Mouse (Mus musculus) frontal cortex, adult 2 months (tissue): ENCODE results near the gene Apba3. TPM values are rescaled to one million over a fixed set of nuclear protein-coding genes. Genes with fewer than 3 reads are reported as not detected.

Experiments
- DNase-seq, 2 experiments: peaks; one replicate each; pipeline ENCODE4 v3.0.0; 2022; ENCODE audit warnings: low spot score in 1 of 2; ENCODE audit errors: extremely low spot score in 1 of 2
- polyA plus RNA-seq: library from polyadenylated mRNA; depleted of rRNA; stranded (reverse); fragments of >200 nt; gene quantifications from 2 replicates; pipeline ENCODE4 v1.2.3, GENCODE M21; 2012

Gene Apba3
- polyA plus RNA-seq, 1 experiment, result 49.1 TPM

DNA sequence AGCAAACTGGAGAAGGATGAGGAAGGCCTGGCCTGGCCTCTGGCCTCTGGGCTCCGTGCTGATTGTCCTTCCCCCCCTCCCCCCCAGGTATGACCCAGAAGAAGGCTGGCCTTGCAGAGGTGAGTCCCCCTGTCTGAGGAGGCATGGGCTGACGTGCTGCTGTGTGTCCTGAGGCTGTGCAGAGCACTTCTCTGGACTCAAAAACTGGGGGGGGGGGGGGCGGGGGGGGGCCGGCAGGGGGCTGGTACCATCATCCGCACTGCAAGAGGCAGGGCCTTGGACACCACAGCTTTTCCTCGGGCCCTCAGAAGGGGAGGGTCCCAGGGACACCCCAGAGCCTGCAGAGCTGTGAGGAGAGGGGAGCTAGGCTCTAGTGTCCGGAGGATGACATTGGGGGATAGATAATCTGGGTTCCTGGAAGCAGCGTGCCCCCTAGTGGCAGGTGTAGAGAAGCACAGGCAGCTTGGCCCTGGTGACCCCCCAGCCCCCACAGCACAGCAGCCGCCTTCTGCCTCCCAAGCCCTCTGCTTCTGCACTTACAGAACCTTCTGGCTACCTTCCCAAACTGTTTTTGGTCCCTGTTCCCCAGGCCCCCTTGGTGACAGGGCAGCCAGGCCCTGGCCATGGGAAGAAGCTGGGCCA lies 38.0 kb downstream of the Apba3 start:
- peak in 1 of 2 experiments; percentile 66 for DNase-seq

DNA sequence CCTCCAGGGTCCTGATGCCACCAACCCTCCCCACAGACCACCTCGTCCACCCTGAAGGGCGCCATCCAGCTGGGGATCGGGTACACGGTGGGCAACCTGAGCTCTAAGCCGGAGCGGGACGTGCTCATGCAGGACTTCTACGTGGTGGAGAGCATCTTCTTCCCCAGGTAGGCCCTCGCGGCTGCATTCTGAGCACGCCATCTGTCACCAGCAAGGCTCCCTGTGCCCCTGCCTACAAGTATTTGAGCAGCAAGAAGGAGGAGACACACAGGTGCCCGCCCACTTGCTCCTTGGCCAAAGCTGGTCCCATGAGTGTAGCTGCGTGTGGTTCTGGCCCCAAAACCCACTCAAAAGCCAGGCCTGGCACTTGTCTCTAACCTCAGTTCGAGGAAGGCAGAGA lies 38.9 kb downstream of the Apba3 start:
- no peak for DNase-seq

DNA sequence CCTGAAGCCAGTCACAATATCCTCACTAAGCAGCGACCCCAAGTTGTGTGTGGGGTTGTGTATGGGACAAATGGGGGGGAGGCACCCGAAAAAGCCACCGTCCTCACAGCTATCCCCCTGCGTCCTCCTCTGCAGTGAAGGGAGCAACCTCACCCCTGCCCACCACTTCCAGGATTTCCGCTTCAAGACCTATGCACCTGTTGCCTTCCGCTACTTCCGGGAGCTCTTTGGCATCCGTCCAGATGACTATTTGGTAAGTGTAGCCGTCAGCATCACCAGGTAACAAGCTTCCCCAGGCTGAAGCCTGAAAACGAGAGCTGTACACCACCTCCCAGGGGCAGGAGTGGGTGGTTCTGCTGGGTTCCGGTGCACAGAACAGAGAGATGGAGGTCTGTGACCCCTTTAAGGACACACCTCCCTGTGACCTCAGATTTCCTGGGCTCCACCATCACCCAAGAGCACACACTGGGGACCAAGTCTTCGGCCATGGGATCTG lies 39.5 kb downstream of the Apba3 start:
- no peak for DNase-seq

- peak; percentile 61 to 74 for DNase-seq
These were observed 40.3 kb downstream of the Apba3 start for GRCm38 (mm10) chr10:81306837-81307682.

GRCm38 (mm10) chr10:81309571-81309970 lies 42.8 kb downstream of the Apba3 start:
- DNase-seq, result no peak

- DNase-seq, result no peak
These were observed 46.8 kb downstream of the Apba3 start for GRCm38 (mm10) chr10:81313581-81313980.

DNA sequence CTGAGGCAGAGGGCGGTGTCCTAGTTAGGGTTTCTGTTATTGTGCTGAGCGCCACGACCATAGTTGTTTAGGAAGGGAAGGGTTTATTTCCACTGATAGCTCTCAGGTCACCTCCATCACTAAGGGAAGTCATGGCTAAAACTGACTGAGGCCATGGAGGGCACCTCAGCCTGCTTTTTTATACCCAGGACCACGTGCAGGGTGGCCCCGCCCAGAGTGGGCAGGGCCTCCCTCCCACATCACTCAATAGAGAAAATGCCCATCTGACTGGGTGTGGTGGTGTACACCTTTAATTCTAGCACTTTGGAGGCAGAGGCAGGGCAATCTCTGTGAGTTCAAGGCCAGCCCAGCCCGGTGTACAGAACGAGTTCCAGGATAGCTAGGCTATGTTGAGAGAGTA lies 47.4 kb downstream of the Apba3 start:
- DNase-seq, result no peak

DNA sequence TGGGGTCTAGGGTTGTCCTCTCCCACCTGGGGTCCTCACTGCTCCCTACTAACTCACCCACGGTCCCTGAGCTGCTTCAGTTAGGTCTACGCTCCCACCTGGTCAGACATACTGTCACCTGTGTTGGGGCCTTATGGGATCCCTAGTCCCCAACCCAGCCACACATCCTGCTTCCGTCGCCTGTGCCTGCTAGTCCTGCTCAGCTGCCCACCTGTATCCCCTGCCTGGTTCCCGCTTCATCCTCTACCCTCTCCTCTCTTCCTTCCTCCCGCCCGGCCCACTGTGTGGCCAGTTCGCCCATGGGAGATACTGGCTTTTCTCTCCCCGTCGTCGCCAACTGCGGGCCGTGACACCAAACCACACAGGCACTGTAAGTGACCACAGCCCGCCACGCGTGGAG lies 48.8 kb downstream of the Apba3 start:
- DNase-seq, result no peak

GRCm38 (mm10) chr10:81316338-81317060 lies 49.7 kb downstream of the Apba3 start:
- no peak for DNase-seq

DNA sequence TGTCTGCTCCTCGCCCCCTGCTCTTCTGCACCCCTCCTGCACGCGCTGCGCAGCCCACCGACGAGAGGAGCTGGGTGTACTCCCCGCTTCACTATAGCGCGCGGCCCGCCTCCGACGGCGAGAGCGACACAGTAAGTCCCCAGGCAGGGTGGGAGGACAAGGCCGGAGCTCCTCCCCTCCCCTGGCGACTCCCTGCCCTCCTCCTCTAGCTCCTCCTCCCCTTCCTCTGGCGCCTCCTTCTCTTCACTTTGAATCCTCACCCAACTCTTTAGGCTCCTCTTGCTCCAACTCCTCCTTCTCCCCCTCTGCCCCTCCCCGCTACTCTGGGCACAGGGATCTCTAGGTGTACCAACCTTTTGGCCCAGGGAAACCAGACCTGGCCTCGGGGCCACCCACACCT lies 50.5 kb downstream of the Apba3 start:
- no peak for DNase-seq

GRCm38 (mm10) chr10:81318589-81319329 lies 52.0 kb downstream of the Apba3 start:
- no peak for DNase-seq

DNA sequence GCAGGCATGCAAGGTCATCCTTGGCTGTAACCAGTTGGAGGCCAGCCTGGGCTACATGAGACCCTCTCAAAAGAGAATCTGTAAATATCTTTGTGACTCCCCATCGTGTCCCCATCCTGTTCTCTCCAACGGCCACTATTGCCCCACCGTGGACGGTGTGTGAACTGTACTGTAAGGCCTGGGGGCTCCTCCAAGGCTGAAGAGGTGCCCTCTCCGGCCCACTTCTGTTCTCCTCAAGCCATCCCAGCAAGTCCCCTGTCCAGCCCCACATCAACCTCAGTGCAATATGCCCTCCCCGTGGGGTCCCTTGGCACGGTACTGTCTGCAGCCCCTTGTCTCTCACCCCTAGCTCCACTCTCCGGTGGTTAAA lies 52.6 kb downstream of the Apba3 start:
- no peak for DNase-seq

- no peak for DNase-seq
These were observed 53.2 kb downstream of the Apba3 start for GRCm38 (mm10) chr10:81319741-81320549.

DNA sequence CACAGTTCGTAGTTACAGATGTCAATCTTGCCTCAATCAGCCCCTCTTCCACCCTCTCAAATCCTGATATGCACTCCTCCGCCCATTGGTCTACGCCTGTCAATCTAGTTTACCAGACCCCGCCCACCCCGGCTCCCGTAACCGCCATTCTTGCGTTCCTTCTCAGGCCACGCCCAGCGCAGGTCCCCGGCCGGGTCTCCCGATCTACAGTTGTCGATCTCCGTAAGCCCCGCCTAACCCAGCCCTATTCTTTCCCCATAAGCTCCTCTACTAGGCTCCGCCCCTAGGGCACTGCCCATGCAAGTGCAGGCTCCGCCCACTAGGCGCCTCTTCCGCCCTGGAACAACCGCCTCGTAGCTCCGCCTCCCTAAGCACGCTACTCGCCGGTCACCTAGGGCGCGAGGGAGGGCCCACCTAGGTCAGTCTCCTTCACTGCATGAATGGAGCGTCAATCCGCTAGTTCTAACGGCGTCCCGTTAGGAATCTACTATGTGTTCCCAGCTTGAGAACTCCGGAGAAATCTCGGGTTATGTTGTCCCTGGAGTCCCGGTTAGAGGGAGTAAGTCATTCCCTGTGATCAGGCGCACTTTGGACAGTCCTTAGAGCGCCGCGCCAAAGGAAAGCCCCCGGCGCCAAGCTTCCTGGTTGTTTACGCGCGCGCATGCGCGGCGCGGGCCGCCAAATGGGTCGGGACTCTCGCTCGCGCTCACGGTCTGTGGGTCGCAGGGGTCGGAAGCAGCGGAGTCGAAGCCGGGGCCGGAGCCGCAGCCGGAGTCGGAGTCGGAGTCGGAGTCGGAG lies 54.0 kb downstream of the Apba3 start, which contains the start of gene Cactin:
Cactin (plus strand) TSS at position 554 of the 798 bp plus-strand sequence.
- DNase-seq, result peak; percentile 99

DNA sequence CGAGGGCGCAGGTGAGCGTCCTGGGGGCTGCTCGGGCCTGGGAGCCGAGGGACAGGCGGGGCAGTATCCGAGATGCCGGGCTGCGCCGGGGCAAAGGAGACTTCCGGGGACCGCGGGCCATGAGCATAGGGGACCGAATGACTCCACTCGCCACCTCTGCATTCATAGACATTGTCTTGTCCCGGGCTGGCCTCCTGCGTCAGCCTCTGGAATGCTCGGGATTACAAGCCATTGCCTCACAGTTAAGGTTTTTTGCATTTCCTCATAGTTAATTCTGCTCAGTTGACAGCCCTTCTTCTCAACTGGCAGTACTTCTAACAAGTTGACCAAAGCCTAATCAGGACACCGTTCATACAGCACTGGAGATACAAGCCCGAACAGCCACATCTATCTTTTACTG lies 54.7 kb downstream of the Apba3 start:
- no peak for DNase-seq

GRCm38 (mm10) chr10:81322444-81322843 lies 55.7 kb downstream of the Apba3 start:
- no peak for DNase-seq
